Mouse (Mus musculus): ENCODE measurements around the gene Pxylp1. TPM values are rescaled to one million over a fixed set of nuclear protein-coding genes. Genes with fewer than 3 reads are reported as not detected.

Pxylp1 gene
- polyA plus RNA-seq, 1 experiment from 2014 or later: 2.1 TPM

GRCm38 (mm10) chr9:96914005-96914404 lies 21.5 kb upstream of the Pxylp1 start:
- 56% methylated on average over 3 of the region's 3 CpGs for WGBS (ENCODE audit: insufficient replicate concordance)
- Histone ChIP-seq H3K4me3 (no peak overlapping the region), H3K27me3 (replicated peaks) (peaks cover 3% of the 10 kb centered on the region; the same call in 1 of the 2 replicates), H3K9ac (no peak overlapping the region), H3K9me3 (replicated peaks) (no peaks in the 10 kb centered on the region), H3K27ac (no peak overlapping the region), H3K4me2 (no peak overlapping the region), H3K4me1 (no peaks in the 10 kb centered on the region), H3K36me3 (no peaks in the 10 kb centered on the region)
- no peak for ATAC-seq

GRCm38 (mm10) chr9:96909503-96909902 lies 17.0 kb upstream of the Pxylp1 start:
- no peak overlapping the region for H3K4me3 ChIP-seq
- no peak for ATAC-seq
- no peak overlapping the region for H3K9ac ChIP-seq
- no peaks in the 10 kb centered on the region for H3K36me3 ChIP-seq
- H3K9me3 ChIP-seq (replicated peaks): no peaks in the 10 kb centered on the region
- 0 out of 2 replicates have a peak, but pooled peaks cover 4% of the 10 kb centered on the region for H3K27me3 ChIP-seq (replicated peaks)
- 59% methylated on average over 1 of the region's 1 CpGs for WGBS (ENCODE audit: insufficient replicate concordance)
- no peak overlapping the region for H3K4me2 ChIP-seq
- H3K4me1 ChIP-seq: no peaks in the 10 kb centered on the region
- H3K27ac ChIP-seq: no peak overlapping the region

- 52% methylated on average over 2 of the region's 2 CpGs for WGBS (ENCODE audit: insufficient replicate concordance)
- H3K4me1 ChIP-seq: no peaks in the 10 kb centered on the region
- no peaks in the 10 kb centered on the region for H3K9me3 ChIP-seq (replicated peaks)
- no peak overlapping the region for H3K4me2 ChIP-seq
- no peaks in the 10 kb centered on the region for H3K36me3 ChIP-seq
- no peak overlapping the region for H3K27ac ChIP-seq
- ATAC-seq: no peak
- no peak overlapping the region for H3K9ac ChIP-seq
- H3K4me3 ChIP-seq: no peak overlapping the region
- 0 out of 2 replicates have a peak, but pooled peaks cover 4% of the 10 kb centered on the region for H3K27me3 ChIP-seq (replicated peaks)
Observed at GRCm38 (mm10) chr9:96908737-96909136, 16.3 kb upstream of the Pxylp1 start.

- H3K27me3 ChIP-seq (replicated peaks): 0 out of 2 replicates have a peak, but pooled peaks cover 4% of the 10 kb centered on the region
- H3K4me3 ChIP-seq: no peak overlapping the region
- no peaks in the 10 kb centered on the region for H3K9me3 ChIP-seq (replicated peaks)
- 78% methylated on average over 7 of the region's 7 CpGs for WGBS (ENCODE audit: insufficient replicate concordance)
- no peak for ATAC-seq
- H3K4me2 ChIP-seq: no peak overlapping the region
- no peaks in the 10 kb centered on the region for H3K36me3 ChIP-seq
- H3K27ac ChIP-seq: no peak overlapping the region
- H3K4me1 ChIP-seq: no peaks in the 10 kb centered on the region
- H3K9ac ChIP-seq: no peak overlapping the region
Observed at GRCm38 (mm10) chr9:96904360-96905355, 12.2 kb upstream of the Pxylp1 start.

GRCm38 (mm10) chr9:96899717-96900116 lies 7.2 kb upstream of the Pxylp1 start:
- WGBS (ENCODE audit: insufficient replicate concordance): 42% methylated on average over 5 of the region's 5 CpGs
- Histone ChIP-seq H3K9ac (no peak overlapping the region), H3K27me3 (replicated peaks) (no peaks in the 10 kb centered on the region), H3K36me3 (no peaks in the 10 kb centered on the region), H3K4me3 (no peak overlapping the region), H3K27ac (no peak overlapping the region), H3K4me1 (no peaks in the 10 kb centered on the region), H3K4me2 (no peak overlapping the region), H3K9me3 (replicated peaks) (no peaks in the 10 kb centered on the region)
- no peak for ATAC-seq

- no peak overlapping the region for H3K27ac ChIP-seq
- H3K9me3 ChIP-seq (replicated peaks): no peaks in the 10 kb centered on the region
- no peak overlapping the region for H3K4me3 ChIP-seq
- no peaks in the 10 kb centered on the region for H3K4me1 ChIP-seq
- no peak overlapping the region for H3K9ac ChIP-seq
- ATAC-seq: no peak
- H3K4me2 ChIP-seq: no peak overlapping the region
- H3K27me3 ChIP-seq (replicated peaks): no peaks in the 10 kb centered on the region
- no peaks in the 10 kb centered on the region for H3K36me3 ChIP-seq
Observed at GRCm38 (mm10) chr9:96899004-96899403, 6.5 kb upstream of the Pxylp1 start.

GRCm38 (mm10) chr9:96896690-96897089 lies 4.2 kb upstream of the Pxylp1 start:
- 81% methylated on average over 1 of the region's 1 CpGs for WGBS (ENCODE audit: insufficient replicate concordance)
- H3K27ac ChIP-seq: no peak overlapping the region
- H3K9me3 ChIP-seq (replicated peaks): no peaks in the 10 kb centered on the region
- no peak overlapping the region for H3K4me2 ChIP-seq
- no peak overlapping the region for H3K9ac ChIP-seq
- no peak for ATAC-seq
- no peaks in the 10 kb centered on the region for H3K36me3 ChIP-seq
- H3K27me3 ChIP-seq (replicated peaks): peaks cover 7% of the 10 kb centered on the region
- no peak overlapping the region for H3K4me3 ChIP-seq
- H3K4me1 ChIP-seq: no peaks in the 10 kb centered on the region

- H3K36me3 ChIP-seq: no peaks in the 10 kb centered on the region
- H3K27me3 ChIP-seq (replicated peaks): peaks cover 38% of the 10 kb centered on the region
- no peaks in the 10 kb centered on the region for H3K9me3 ChIP-seq (replicated peaks)
- H3K4me2 ChIP-seq: no peak overlapping the region
- peaks cover 12% of the 10 kb centered on the region; the same call in 1 of the 2 replicates for H3K4me1 ChIP-seq
- 0 out of 2 replicates have a peak, but pooled peaks have one; percentile 27 for ATAC-seq
- 60% methylated on average over 5 of the region's 5 CpGs for WGBS (ENCODE audit: insufficient replicate concordance)
- no peak overlapping the region for H3K27ac ChIP-seq
- H3K4me3 ChIP-seq: no peak overlapping the region
- H3K9ac ChIP-seq: no peak overlapping the region
Observed at GRCm38 (mm10) chr9:96893582-96893981, 1.1 kb upstream of the Pxylp1 start.

GRCm38 (mm10) chr9:96891341-96892330 lies 833 bp downstream of the Pxylp1 start:
- Histone ChIP-seq H3K4me2 (no peak overlapping the region), H3K27ac (no peak overlapping the region)
- 58% methylated on average over 12 of the region's 12 CpGs for WGBS (ENCODE audit: insufficient replicate concordance)

GRCm38 (mm10) chr9:96890756-96891155 lies 1.7 kb downstream of the Pxylp1 start:
- Histone ChIP-seq H3K9me3 (replicated peaks) (no peaks in the 10 kb centered on the region), H3K4me2 (no peak overlapping the region), H3K36me3 (no peaks in the 10 kb centered on the region), H3K9ac (no peak overlapping the region), H3K4me1 (peaks cover 15% of the 10 kb centered on the region; the same call in 1 of the 2 replicates), H3K4me3 (no peak overlapping the region), H3K27me3 (replicated peaks) (peaks cover 62% of the 10 kb centered on the region), H3K27ac (no peak overlapping the region)
- no peak for ATAC-seq
- WGBS (ENCODE audit: insufficient replicate concordance): 68% methylated on average over 6 of the region's 6 CpGs

More at GRCm38 (mm10) chr9:96891341-96892330, 833 bp downstream of the Pxylp1 start:
- peaks cover 15% of the 10 kb centered on the region; the same call in 1 of the 2 replicates for H3K4me1 ChIP-seq
- H3K9me3 ChIP-seq (replicated peaks): no peaks in the 10 kb centered on the region
- H3K9ac ChIP-seq: no peak overlapping the region
- no peak overlapping the region for H3K4me3 ChIP-seq
- H3K27me3 ChIP-seq (replicated peaks): peaks cover 57% of the 10 kb centered on the region
- ATAC-seq: no peak
- H3K36me3 ChIP-seq: no peaks in the 10 kb centered on the region

GRCm38 (mm10) chr9:96890266-96890665 lies 2.2 kb downstream of the Pxylp1 start:
- H3K9ac ChIP-seq: no peak overlapping the region
- H3K4me2 ChIP-seq: no peak overlapping the region
- WGBS (ENCODE audit: insufficient replicate concordance): 63% methylated on average over 6 of the region's 6 CpGs
- H3K4me3 ChIP-seq: no peak overlapping the region
- H3K27me3 ChIP-seq (replicated peaks): peaks cover 66% of the 10 kb centered on the region
- no peaks in the 10 kb centered on the region for H3K36me3 ChIP-seq
- no peak for ATAC-seq
- H3K4me1 ChIP-seq: peaks cover 15% of the 10 kb centered on the region; the same call in 1 of the 2 replicates
- no peaks in the 10 kb centered on the region for H3K9me3 ChIP-seq (replicated peaks)
- no peak overlapping the region for H3K27ac ChIP-seq
